Mouse (Mus musculus) lung, postnatal 0 days (tissue): ENCODE data around the gene Cldn2.

Source experiments
- CTCF ChIP-seq: IDR thresholded peaks from 2 replicates; pipeline ENCODE4 v1.5.1; 2016; ENCODE audit warnings: antibody characterized with exemption, mild to moderate bottlenecking
- EP300 ChIP-seq: IDR thresholded peaks from 2 replicates; pipeline ENCODE4 v1.6.1; 2016; ENCODE audit warnings: antibody characterized with exemption, mild to moderate bottlenecking, control low read depth

DNA sequence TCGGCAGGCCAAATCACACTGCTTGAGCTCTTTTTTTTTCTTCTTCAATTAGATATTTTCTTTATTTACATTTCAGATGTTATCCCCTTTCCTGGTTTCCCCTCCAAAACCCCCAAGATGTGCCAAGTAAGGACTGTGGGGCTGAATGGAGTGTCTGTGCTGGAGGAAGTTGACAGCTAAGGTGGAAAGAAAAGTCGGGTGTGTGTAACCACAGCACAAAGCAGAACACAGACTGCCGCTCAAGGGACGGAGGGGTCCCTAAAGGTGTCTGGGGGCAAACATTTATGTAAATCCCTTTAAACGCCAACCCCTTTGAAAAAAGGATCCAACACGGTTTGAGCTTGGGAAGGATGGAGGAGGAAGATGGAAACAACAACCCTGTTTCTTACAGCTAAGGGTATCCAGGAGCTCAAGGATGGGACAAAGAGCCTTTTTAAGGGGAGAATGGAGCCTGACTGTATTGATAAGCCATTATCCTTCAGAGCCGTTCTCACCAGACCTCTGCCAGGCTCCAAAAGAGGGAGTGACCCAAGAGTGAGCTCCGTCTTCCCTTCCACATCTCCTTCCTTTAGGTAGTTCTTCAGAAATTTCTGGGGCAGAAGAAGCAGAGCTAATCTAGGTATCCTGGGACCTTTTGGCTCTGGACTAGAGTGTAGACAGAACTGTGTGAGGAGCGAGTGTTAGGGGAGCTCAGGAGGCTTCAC lies 12.8 kb downstream of the Cldn2 start:
- no peak for TF ChIP-seq CTCF
- no peak for TF ChIP-seq EP300
